Mouse (Mus musculus) urinary bladder, postnatal 10 days (tissue): Measurements from ENCODE around the gene Tecr.
"Not testable (repeated sequence)": the region's sequence is repeated elsewhere in the genome, so short reads cannot be mapped to it uniquely, and the experiment has no call there.

Experiments used
- DNase-seq: peaks from one replicate; pipeline ENCODE4 v3.0.0; 2022; ENCODE audit warnings: low spot score

The Tecr gene

DNA sequence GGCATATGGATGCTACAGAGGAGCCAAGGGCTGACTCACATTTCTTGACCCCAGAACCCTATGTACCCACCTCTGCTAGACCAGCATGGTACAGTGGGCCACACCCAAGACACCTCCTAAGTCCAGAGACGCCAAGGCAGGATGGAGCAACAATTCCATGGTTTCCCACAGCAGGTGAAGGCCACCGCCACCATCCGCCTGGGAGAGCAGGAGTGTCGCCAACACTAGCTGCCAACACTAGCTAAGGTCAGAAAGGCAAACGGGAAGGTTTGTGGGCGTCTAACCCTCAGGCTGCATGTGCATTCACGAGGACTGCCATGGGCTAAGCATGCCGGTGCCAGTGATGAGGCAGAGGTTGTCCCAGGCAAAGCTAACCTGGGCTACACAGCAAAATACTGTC is 25.5 kb downstream of the Tecr start:
- no peak for DNase-seq

DNA sequence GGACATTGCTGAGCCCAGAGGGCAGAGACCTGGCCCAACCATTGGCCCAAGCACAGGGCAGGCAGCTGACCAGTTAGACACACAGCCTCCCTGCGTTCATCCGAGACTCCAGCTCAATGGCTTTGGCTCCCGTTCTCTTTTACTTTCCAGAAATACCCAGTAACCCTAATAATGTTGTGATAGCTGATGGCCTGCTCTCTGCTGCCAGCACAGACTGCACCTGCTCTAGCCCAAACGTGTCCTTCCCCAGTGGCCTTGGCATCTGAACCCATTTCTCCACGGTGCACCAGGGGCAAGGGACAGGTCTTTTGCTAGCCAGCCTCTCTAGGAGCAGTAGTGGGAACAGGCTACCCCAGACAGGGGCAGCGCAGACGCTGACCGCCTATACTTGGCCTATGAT is 26.9 kb downstream of the Tecr start:
- no peak for DNase-seq

DNA sequence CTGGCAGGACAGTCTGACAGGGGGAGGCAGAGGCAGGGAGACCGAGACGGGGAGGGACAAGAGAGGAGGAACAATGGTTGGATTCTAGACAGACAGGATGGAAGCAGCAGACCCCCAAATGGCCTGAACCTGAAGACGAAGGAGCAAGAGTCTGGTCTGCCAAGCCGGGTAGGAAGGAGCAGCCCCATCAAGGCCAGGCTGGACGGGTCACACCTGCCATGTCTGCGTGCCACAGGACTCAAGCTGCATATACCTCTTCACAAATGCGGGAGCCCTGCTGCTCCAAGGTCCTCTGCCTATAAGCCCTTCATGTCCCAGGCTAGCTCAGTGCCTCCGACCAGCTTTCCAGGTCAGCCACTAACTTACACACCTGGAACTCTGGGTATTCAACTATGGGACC is 28.1 kb downstream of the Tecr start:
- no peak for DNase-seq

DNA sequence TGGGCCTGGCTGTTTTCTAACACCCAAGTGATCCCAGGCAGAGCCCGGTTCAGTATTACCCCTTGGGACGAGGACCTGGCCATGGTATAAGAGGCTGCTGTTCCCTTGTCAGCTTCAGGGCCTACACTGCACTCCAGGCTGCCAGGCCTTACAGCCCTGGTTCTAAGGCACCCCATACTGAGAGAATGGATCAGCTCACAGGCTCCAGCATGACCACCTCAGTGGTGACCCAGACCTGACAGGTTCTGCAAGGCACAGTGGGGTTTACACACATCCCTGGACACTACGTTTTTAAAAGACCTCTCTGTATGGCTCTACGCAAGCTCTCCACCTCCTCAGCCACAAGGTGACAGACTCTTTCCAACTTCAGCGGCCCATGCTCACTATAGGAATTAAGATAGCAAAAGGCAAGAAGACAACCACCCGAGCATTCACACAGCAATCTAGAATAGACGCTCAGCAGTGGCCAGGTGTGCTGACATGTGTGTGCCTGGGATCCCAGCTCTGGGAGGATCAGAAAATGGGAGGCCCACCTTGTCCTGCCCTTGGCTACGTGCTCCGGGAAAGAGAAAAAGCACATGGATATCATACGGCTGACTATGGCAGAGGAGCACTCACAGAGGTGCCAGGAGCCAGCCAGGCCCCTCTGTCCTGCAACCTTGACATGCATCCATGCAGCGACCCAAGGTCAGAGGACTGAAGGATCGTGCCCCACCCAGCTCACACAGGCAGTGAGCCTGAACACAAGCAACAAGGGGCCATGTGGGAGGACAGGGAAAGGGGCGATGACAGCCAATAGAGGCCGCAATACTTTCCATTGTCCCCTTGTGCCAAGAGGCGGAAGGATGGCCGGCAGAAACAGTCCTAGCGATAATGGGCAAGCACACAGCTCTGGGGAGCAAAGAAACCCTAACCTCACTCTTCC is 29.4 kb downstream of the Tecr start:
- no peak for DNase-seq

DNA sequence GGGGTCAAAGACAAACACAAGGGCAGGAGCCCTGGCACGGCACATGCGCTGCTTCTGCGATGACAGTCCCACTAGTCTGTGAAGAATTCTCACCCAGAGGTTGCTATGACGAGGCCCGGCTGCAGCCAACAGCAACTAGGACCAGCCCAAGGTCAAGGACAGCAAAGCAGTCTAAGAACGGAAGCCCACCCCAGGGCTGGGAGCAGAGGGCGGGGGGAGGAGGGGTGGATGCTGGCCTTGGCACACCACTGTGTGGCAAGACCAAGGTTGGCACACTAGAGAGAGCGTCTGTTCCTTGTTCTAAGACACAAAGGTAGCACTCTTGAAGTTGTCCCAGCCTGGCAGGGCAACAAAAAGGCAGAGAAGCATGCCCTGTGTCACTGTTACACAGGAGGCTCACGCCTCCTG is 30.4 kb downstream of the Tecr start:
- DNase-seq: no peak

DNA sequence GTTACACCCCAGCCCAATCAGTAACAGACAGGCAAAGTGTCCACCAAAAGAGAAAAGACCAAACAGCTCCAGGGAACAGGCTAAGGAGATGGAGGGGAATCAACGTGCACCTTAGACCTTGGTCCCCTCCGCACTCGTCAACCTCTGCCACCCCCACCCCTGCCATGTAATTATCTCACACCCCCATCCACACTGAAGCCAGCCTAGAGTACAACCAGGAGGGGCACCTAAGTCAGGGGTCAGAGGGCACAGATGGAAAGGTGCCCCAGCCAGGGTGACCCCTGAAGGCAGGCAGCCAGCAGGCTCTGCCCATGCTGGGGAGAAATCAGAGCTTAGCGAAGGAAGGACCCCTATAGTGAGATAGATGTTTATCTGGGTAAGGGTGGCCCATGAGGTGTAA is 30.9 kb downstream of the Tecr start:
- no peak for DNase-seq

DNA sequence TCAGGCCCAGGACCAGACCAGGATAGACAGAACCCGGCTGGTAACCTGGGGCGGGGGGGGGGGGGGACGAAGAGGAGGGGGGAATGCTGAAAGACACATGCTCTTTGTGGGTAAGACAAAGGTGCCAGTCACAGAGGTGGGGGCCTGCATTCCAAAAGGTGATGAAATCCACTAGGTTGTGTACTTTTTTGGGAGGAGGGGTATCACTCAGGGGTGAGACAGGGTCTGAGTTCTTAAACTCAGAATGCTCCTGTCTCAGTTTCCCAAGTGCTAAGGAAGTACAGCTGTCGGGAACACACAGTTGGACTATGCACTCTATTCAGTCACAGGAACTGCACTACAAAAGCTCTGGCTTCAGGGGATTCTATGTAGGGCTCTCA is 31.3 kb downstream of the Tecr start:
- DNase-seq: no peak

DNA sequence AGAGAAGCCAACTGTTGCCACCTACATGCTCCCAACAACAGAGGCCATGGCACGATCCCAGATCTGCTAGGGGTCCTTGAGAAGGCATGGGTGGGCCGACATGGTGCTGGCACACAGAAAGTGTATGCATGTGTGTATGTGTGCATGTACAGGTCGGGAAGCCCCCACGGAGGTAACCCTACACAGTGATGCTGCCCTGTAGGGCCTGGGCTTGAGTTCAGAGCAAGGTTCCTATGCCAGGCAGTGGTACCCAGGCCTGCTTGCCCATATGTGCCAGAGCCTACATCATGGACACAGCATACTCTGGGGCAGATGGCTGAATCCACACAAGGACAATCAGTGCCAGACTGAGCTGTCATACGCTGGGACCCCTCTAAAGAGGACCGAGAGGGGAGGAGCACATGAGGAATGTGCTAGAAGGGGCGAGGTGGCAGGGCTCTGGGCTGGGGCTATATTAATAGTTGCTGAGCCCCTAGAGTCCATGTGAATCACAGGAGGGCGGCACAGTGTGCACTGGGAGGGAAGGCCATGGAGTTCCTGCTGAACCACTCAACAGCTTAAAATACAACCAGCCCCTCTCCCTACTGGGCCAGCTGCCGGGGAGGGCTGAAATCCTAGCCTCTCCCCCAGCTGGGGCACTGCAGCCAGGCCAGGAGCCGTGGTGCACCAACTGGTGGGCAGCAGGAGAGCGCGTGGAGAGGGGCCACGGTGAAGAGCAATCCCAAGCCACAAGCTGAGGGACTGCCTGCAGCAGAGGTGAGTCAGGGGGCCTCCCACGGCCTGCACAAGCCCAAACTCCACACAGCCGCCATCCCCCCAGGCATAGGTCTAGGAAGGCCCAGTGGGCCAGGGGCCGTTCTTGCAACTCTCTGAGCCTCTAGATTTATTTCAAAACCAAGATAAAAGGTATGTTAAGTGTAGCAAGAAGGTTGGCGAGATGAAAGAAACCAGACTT is 31.9 kb downstream of the Tecr start:
- no peak for DNase-seq

DNA sequence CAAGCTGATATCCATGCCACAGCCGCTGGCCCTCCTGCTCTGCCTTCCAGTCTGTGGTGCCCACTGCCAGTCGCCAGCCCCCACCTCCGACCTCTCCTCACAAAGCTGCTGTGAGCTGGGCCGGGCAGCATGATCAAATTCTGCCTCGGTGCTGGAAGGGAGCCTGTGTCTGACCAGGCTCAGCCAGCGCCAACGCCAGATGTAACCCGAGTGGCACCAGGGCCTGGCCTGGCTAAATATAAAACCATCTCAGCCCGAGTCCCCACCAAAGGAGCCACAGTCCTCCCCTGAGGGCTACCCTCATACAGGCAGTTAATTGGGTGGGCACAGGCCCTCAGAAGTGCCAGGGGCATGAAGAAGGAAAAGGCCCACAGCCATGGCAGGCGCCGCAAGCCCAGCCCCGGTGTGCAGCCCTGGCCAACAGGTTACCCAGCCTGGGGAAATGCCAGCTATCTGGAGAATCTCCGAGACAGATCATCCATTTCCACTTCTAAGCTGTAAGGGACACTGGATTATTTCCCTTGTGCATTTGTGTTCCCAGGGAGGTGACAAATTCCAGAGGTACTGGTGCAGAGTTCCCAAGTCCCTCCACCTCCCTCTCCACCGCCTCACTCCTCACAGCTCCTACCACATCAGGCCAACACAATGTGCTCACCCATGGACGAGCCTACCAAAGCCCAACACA is 33.0 kb downstream of the Tecr start:
- no peak for DNase-seq

DNA sequence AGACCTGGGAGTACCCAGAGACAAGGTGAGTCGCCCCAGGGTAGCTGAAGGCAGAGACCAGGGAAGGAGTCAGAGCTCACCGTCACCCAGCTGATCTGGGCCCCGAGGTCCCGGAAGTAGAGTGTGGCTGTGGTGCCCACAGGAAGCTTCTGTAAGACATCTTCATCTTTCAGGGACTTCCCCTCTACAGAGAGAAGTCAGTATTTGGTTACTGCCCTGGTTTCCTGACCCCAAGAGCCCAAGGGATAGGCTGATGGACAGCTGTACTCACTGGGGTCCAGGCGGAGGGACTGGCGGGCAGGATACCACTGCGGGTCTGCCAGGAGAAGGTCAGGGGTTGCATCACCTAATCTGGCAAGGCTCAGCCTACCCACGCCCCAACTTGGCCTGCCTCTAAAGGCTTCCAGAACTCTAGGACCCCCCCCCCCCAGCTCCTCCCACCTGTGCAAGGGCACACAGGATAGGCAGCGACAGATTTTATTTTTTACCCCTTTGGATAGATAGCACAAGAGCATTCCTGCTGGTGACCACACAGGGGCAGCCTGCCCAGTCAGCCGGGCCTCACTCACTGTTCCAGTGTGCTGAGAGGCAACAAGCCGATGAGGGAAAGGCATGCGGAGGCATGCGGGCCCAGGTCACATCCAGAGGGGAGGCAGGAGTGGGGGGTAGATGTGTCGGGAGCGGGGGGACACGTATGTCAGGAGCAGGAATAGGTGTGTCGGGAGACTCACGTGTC is 34.5 kb downstream of the Tecr start:
- DNase-seq: no peak

DNA sequence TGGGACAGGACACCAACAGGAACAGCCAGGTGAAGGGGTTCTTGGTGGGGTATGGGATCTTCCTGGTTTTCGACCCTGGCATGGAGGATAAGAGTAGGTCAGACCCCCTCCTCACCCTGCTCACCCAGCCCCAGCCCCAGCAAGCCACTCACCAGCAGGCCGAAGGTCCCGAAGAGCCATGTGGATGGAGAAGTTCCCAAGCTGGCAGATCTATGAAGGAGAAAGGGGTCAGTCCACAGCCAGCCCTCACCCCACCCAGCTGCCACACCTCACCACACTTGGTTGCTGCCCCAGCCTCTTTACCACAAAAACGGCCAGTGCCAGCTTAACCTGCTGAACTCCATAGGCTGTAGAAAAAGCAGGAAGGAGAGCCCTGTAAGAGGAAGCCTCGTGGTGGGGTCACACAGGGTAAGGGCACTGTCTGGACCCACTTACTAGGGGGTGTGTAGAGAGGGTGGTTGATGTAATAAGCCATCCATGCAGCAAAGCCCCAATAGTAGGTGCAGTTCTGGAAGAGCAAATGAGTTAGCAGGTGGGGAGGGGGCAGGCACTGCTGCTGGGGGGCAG is 35.4 kb downstream of the Tecr start:
- DNase-seq: no peak

DNA sequence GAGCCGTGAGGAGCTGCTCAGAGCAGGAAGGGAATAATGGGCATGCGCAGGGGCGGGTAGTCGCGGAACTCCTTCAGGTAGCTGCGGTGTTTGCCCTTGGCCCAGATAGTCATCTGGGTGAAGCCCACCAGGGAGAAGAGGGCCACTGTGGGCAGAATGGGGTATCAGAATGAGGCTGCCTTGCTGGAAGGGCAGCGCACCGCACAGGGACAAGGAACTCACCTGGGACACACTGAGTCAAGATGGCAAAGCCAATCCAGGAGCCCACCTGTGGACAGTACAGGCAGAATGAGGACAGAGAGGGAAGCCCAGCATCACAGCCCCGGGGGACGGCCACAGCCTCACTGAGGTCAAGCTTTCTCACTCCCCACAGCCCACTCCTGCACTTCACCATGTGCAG is 36.0 kb downstream of the Tecr start:
- no peak for DNase-seq

DNA sequence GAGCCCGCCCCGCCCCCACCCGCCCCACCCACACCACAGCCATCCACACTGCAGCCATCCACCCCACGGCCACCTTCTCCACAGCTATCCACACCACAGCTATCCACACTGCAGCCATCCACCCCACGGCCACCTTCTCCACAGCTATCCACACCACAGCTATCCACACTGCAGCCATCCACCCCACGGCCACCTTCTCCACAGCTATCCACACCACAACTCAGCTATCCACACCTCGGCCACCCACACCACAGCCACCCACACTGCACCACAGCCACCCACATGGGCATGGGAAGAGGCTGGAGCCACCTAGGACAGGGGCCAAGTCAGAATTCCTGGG is 36.8 kb downstream of the Tecr start:
- not testable (repeated sequence) for DNase-seq

DNA sequence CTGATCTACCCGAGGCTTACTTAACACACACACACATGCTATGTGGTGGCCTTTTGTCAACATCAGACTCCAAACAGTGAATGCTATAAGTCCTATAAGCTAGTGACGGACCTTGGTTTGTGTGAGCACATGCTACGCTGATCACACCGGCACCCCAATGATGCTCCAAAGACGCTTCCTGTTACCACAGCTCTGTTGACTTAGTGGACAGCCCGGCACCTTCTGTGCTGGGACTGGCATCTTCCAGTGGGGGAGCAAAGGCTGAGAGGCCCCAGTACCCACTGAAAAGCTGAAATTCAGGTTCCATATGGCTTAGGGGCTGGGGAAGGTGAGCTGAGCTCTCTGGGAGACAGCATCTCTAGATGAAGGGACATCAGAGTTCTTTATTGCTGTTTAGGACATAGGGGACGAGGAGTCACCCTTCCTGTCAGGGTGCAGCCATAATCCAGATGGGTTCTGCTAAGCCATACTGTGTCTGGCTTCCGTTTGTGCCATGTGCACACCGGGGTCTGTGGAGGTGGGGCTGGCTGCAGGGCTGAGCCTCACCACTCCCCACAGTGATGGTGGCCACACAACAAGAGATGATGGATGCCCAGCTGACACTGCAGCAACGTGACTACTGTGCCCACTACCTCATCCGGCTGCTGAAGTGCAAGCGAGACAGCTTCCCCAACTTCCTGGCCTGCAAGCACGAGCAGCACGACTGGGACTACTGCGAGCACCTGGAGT is 37.3 kb downstream of the Tecr start:
- DNase-seq: no peak

DNA sequence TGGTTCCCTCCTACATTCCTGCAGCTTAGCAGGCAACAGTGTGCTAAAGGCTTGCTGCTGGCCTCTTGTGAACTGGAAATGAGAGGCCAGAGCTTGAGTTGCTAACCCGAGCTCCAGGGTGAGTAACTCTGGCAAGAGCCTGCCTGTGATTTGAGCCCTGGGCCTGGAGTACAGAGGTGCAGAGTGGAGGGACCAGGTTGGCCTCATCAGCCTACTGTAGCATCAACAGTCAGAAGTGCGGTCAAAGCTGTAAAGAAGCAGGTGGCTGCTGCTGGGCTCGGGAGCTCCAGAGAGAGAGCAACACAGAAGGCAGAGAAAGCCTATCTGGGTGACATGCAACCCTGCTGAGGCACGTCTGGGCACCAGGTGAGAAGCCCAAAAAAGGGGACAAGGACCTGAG is 38.6 kb downstream of the Tecr start:
- no peak for DNase-seq

DNA sequence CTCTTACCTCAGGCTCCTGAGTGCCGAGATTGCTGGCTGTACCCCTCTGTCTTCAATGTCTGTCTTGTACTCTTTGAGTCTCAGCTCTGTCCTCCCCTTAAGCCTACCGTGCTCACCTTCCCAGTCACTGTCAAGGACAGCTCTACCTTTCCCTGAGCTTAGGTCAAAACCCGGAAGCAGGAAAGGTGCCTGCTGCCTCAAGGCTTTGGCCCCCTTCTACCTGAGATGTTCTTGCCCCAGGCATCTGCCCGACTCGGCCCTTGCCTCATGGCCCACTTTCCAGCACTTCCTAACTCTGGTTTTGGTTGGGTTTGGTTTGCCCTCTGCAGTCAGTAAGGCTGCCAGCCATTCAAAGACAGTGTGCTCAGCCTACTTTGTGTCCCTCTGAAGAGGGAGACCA is 39.0 kb downstream of the Tecr start:
- DNase-seq: no peak

DNA sequence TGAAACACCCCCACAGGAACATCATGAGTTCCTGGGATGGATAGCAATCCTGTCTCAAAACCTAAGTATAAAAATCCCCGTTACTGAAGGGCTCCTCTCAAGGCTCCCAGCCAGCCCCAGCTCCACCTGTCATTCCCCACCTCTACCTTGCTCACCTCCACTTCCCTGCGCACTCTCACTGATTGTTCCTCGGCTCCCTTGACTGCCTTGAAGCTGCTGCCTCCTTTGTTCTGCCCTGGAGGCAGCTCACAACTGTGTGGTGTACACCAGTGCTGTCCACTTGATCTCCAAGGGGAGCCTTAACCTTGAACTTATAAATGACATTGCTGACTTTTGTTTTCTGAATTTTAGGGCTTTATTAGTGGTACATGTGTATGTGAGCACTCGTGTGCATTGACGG is 39.6 kb downstream of the Tecr start:
- DNase-seq: no peak

DNA sequence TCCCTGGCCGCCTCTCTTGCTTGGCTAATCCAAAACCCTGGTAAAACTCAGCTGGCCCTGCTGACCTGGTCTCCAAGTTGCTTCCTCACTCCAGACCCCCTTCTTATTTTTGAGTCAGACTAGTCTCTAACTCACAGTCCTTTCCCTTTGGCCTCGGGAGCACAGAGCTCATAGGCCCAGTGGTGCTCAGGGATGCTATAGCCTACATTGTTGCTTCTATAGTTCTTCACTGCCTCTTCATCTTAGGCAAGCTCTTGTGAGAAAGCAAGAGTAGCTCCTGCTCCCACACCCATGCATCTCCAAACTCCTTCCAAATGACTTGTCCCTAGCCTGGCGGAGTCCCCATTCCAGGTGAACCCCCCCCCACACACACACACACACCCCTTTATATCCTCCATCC is 40.1 kb downstream of the Tecr start:
- no peak for DNase-seq

DNA sequence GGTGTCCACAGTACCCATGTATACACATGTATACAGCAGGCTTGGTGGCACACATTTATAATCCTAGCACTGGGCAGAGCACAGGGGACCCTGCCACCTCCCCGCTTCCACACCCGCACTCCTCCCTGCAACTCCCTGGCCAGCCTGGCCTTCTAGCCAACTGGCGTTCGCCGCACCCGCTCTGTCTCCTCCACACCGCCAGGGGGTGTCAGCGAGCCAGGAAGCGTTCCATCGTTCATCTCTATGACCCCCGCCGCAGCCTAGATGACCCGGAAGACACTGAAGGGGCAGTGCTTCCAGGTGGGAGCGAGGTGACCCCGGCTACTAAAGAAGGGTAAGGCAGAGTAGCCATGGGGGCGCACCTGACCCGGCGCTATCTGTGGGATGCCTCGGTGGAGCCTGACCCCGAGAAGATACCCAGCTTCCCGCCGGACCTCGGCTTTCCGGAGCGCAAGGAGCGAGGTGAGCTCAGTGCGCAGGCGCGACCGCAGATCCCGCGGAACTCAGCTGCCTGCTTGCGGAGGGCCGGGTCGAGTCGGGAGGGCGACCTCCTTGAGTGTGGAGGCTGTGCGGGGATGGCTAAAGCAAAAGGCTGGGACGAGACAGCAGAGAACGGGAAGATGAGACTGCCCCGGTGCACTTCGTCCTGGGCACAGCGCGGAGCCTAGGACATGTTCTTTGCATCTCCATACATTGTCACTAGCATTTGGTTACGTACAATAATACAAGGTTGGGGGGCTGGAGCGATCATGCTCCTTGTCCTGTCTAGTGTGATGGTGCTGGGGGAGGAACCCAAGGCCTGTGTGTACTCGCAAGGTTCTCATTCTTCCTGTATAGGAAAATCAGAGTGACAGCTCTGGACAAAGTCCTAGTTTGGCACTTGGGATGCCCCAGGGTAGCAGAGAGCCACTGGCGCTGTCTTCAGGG is 41.0 kb downstream of the Tecr start, which contains the start of gene Ndufb7:
Ndufb7 (plus strand) TSS at position 203 of the 927 bp plus-strand sequence.
- DNase-seq: peak; percentile 88
